Mouse (Mus musculus) neural tube, embryonic 15.5 days (tissue): ENCODE results near the gene 1700029P11Rik. TPM values are rescaled to one million over a fixed set of nuclear protein-coding genes. Genes with fewer than 3 reads are reported as not detected.

Source experiments
- ATAC-seq: fragments of 200-750 bp; cut with Nextera tagmentation; 2 replicates; pipeline ENCODE4 v1.8.0; 2017; ENCODE audit warnings: mild to moderate bottlenecking, moderate TSS enrichment, moderate library complexity; ENCODE audit not compliant: low FRiP score
- H3K27ac ChIP-seq: fragments of 300-500 bp; sonication (generic); replicated peaks from 2 replicates; pipeline ENCODE4 v1.5.1; 2015; ENCODE audit warnings: mild to moderate bottlenecking, inconsistent platforms
- H3K27me3 ChIP-seq: fragments of 300-500 bp; sonication (generic); replicated peaks from 2 replicates; pipeline ENCODE4 v1.6.1; 2015; ENCODE audit warnings: inconsistent platforms
- H3K36me3 ChIP-seq: fragments of 300-500 bp; sonication (generic); 2 replicates; pipeline ENCODE4 v1.6.1; 2015; ENCODE audit warnings: inconsistent platforms
- H3K4me1 ChIP-seq: fragments of 300-500 bp; sonication (generic); 2 replicates; pipeline ENCODE4 v1.6.1; 2015; ENCODE audit warnings: inconsistent platforms
- H3K4me2 ChIP-seq: fragments of 300-500 bp; sonication (generic); 2 replicates; pipeline ENCODE4 v1.6.1; 2015; ENCODE audit warnings: inconsistent platforms, mild to moderate bottlenecking, moderate library complexity
- H3K4me3 ChIP-seq: fragments of 300-500 bp; sonication (generic); replicated peaks from 2 replicates; pipeline ENCODE4 v1.5.1; 2015; ENCODE audit warnings: mild to moderate bottlenecking, inconsistent platforms
- H3K9ac ChIP-seq: fragments of 300-500 bp; sonication (generic); replicated peaks from 2 replicates; pipeline ENCODE4 v1.6.1; 2015; ENCODE audit warnings: mild to moderate bottlenecking, inconsistent platforms
- H3K9me3 ChIP-seq: fragments of 300-500 bp; sonication (generic); replicated peaks from 2 replicates; pipeline ENCODE4 v1.6.1; 2016; ENCODE audit warnings: inconsistent platforms
- WGBS: fragments of 180-500 bp; shearing (Covaris S2); methylation state at CpG from one replicate; pipeline ENCODE4 v1.1.7; 2015; ENCODE audit warnings: mixed read lengths; 5-methylcytosine and 5-hydroxymethylcytosine counted together
- polyA plus RNA-seq: library from polyadenylated mRNA; unstranded; fragments of >200 nt; fragmentation: Nextera tagmentation; extraction: Ambion mirVana; gene quantifications from 2 replicates; pipeline ENCODE4 v1.2.1, GENCODE M21; 2015

1700029P11Rik gene
- polyA plus RNA-seq, 1 experiment from 2014 or later: not detected

- Histone ChIP-seq H3K9ac (no peak overlapping the region), H3K9me3 (no peaks in the 10 kb centered on the region), H3K4me2 (no peak overlapping the region), H3K27ac (no peak overlapping the region), H3K4me3 (no peak overlapping the region), H3K36me3 (no peaks in the 10 kb centered on the region), H3K27me3 (no peaks in the 10 kb centered on the region), H3K4me1 (no peaks in the 10 kb centered on the region; the same call in 1 of the 2 replicates)
- no peak for ATAC-seq
- WGBS: 66% methylated on average over 1 of the region's 1 CpGs
These were observed 1.8 kb downstream of the 1700029P11Rik start for GRCm38 (mm10) chr15:81982173-81982572.

GRCm38 (mm10) chr15:81985267-81986161, 5.2 kb downstream of the 1700029P11Rik start:
- Histone ChIP-seq H3K36me3 (no peaks in the 10 kb centered on the region), H3K27me3 (no peaks in the 10 kb centered on the region), H3K4me3 (no peak overlapping the region), H3K4me1 (no peaks in the 10 kb centered on the region; the same call in 1 of the 2 replicates), H3K4me2 (no peak overlapping the region), H3K9ac (no peak overlapping the region), H3K9me3 (no peaks in the 10 kb centered on the region), H3K27ac (no peak overlapping the region)
- 57% methylated on average over 2 of the region's 2 CpGs for WGBS
- no peak for ATAC-seq

GRCm38 (mm10) chr15:81987646-81988045, 7.3 kb downstream of the 1700029P11Rik start, which contains the start of gene Xrcc6:
Xrcc6 (plus strand) TSS chr15:81987835.
- H3K36me3 ChIP-seq: no peaks in the 10 kb centered on the region
- no peaks in the 10 kb centered on the region; the same call in 1 of the 2 replicates for H3K4me1 ChIP-seq
- H3K9ac ChIP-seq: no peak within 1 kb of the TSS
- no peak within 1 kb of the TSS for H3K4me2 ChIP-seq
- H3K27ac ChIP-seq: no peak within 1 kb of the TSS
- no peaks in the 10 kb centered on the region for H3K27me3 ChIP-seq
- H3K9me3 ChIP-seq: no peaks in the 10 kb centered on the region
- H3K4me3 ChIP-seq: no peak within 1 kb of the TSS
- no peak for ATAC-seq
- WGBS: 92% methylated on average over 3 of the region's 3 CpGs

DNA sequence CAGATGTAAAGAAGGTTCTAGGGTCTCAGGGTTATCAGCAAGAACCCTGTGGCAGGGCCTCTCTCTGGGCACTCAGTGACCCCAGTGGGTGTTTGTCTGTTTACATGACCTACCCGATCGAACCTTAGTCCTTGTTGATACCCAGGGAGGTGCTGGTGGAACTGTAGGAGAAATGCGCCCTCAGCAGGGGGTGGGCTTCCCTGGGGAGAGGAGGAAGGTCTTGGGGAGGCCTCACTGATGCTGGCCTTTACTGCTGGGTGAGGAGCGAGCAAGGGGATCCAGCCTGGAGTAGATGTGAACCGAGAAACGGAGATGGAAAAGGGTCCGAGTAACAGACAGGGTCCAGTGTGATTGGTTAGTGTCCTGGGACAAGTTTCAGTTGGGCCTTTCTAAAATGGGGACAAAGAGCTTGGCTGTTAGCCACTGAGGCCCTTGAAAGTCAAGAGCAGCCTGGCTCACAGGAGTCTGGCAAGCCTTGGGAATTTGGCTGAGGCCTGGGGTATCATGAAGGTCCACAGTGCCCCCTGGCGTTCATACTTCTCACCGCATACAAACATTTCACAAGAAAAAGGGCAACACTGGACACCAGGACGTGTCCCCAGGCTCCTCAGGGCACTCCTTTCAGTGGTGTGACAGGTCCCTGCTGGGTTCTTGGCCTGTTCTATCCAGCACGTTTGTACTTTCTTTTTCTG, 9.2 kb downstream of the 1700029P11Rik start:
- Histone ChIP-seq H3K4me3 (no peak overlapping the region), H3K27me3 (no peaks in the 10 kb centered on the region), H3K9me3 (no peaks in the 10 kb centered on the region), H3K4me2 (no peak overlapping the region), H3K27ac (0 out of 2 replicates have a peak overlapping the region, but pooled peaks have one; percentile 41), H3K36me3 (peaks cover 18% of the 10 kb centered on the region), H3K4me1 (no peaks in the 10 kb centered on the region; the same call in 1 of the 2 replicates), H3K9ac (no peak overlapping the region)
- peak; percentile 68; the same call in 1 of the 2 replicates for ATAC-seq
- 46% methylated on average over 11 of the region's 11 CpGs for WGBS

DNA sequence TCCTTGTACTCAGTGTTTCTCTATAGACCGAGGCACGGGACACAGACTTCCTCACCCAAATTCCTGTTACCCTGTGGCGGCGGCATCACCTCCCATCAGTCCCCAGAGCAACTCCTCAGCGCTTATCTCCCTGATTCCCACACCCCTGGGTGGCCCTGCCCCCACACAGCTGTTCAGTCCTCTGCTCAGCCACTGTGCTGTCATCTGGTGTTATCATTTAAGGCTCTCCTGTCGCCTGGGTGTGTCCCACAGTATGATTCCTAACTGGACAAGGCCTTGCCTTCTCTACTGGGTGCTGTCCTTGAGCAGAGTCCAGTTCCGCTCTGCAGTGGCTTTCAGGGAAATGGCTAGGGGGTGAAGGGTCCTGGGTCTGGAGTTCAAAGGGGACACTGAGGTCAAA, 10.2 kb downstream of the 1700029P11Rik start:
- no peak for ATAC-seq
- Histone ChIP-seq H3K27ac (no peak overlapping the region), H3K4me2 (no peak overlapping the region), H3K9me3 (no peaks in the 10 kb centered on the region), H3K4me1 (no peaks in the 10 kb centered on the region; the same call in 1 of the 2 replicates), H3K9ac (no peak overlapping the region), H3K36me3 (peaks cover 26% of the 10 kb centered on the region), H3K27me3 (no peaks in the 10 kb centered on the region), H3K4me3 (no peak overlapping the region)
- 65% methylated on average over 7 of the region's 7 CpGs for WGBS

GRCm38 (mm10) chr15:81993992-81994391, 13.7 kb downstream of the 1700029P11Rik start:
- Histone ChIP-seq H3K4me1 (no peaks in the 10 kb centered on the region), H3K4me3 (no peak overlapping the region)
- 86% methylated on average over 6 of the region's 6 CpGs for WGBS

DNA sequence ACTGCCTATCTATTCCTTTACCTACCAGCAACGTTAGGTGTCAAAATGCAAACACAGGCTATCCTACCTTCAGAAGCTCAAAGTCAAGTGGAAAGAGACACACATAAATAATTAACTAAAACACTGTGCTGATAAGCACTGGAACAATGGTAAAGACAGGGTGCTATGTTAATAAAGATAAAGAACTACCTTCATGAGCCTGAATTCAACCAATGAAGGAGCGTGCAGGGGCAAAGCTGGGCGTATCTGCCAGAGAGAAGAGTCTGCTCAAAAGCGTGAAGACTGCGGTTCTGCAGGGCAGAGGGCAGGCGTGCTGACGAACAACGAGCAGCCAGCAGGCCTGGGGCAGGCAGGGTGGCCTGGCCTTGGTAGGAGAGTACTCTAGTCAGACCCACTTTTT, 23.9 kb downstream of the 1700029P11Rik start:
- no peaks in the 10 kb centered on the region for H3K27me3 ChIP-seq
- H3K27ac ChIP-seq: no peak overlapping the region
- no peaks in the 10 kb centered on the region for H3K9me3 ChIP-seq
- no peak for ATAC-seq
- H3K4me2 ChIP-seq: no peak overlapping the region
- peaks cover 34% of the 10 kb centered on the region for H3K36me3 ChIP-seq
- no peak overlapping the region for H3K4me3 ChIP-seq
- WGBS: 94% methylated on average over 8 of the region's 8 CpGs
- no peak overlapping the region for H3K9ac ChIP-seq
- H3K4me1 ChIP-seq: no peaks in the 10 kb centered on the region

More at GRCm38 (mm10) chr15:81993992-81994391, 13.7 kb downstream of the 1700029P11Rik start:
- H3K27ac ChIP-seq: no peak overlapping the region
- no peak overlapping the region for H3K9ac ChIP-seq
- no peaks in the 10 kb centered on the region for H3K9me3 ChIP-seq
- ATAC-seq: no peak
- H3K27me3 ChIP-seq: no peaks in the 10 kb centered on the region
- H3K36me3 ChIP-seq: peaks cover 59% of the 10 kb centered on the region
- no peak overlapping the region for H3K4me2 ChIP-seq

DNA sequence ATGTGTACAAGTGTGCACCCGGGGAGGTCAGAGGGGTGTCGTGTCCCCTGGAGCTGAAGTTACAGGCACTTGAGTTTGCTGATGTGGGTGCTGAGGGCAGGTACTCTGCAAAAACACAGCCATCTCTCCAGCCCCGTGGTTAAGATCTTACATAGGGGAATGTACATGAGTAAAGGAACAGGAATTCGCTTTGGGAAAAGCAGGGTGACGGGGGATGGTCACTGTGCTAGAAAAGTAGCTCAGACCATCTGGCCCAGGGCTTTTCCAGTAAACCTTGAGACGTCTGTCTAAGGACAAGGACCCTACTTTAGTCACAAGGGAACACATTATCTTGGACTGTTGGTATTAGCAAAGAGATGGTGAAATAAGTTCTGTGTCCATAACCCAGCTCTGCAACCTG, 31.6 kb downstream of the 1700029P11Rik start:
- 0 out of 2 replicates have a peak, but pooled peaks cover 3% of the 10 kb centered on the region for H3K36me3 ChIP-seq
- peaks cover 29% of the 10 kb centered on the region for H3K4me1 ChIP-seq
- no peak for ATAC-seq
- no peak overlapping the region for H3K4me3 ChIP-seq
- H3K4me2 ChIP-seq: no peak overlapping the region
- no peak overlapping the region for H3K9ac ChIP-seq
- H3K27ac ChIP-seq: no peak overlapping the region
- WGBS: 93% methylated on average over 6 of the region's 6 CpGs
- no peaks in the 10 kb centered on the region for H3K9me3 ChIP-seq
- no peaks in the 10 kb centered on the region for H3K27me3 ChIP-seq

DNA sequence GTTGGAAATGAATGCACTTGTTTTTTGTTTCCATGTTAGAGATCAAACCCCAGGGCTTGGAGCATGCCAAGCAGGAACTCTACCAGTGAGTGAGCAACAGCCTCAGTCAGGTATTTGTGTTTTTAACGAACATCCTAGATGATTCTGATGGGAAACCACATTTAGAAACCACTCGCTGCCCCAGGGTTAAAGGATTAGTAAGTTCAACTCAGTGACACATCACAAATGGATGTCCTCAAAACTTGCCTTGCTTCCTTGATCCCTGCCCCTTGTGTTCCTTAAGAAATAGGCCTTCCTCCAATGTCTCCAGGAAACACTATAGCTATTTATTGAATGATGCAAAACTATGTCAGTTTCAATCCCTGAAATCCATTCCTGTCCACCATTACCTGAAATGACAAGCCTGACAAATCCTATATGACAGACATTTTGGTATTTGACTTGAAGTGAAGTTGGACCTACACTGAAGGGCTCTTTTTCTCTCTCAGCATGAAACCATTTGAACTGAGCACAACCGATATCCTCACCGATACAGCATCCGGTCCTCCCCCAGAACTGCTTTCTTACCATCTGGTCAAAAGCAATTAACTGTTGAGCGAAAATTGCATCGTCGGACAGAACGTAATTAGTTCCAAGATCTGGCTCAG, 34.5 kb downstream of the 1700029P11Rik start:
- Histone ChIP-seq H3K36me3 (peaks cover 13% of the 10 kb centered on the region), H3K4me2 (peak overlapping the region; percentile 93), H3K4me1 (peaks cover 35% of the 10 kb centered on the region), H3K27me3 (no peaks in the 10 kb centered on the region), H3K9ac (peak overlapping the region; percentile 93), H3K27ac (peak overlapping the region; percentile 87), H3K9me3 (no peaks in the 10 kb centered on the region), H3K4me3 (peak overlapping the region; percentile 92)
- WGBS: 21% methylated on average over 9 of the region's 9 CpGs
- ATAC-seq: no peak

DNA sequence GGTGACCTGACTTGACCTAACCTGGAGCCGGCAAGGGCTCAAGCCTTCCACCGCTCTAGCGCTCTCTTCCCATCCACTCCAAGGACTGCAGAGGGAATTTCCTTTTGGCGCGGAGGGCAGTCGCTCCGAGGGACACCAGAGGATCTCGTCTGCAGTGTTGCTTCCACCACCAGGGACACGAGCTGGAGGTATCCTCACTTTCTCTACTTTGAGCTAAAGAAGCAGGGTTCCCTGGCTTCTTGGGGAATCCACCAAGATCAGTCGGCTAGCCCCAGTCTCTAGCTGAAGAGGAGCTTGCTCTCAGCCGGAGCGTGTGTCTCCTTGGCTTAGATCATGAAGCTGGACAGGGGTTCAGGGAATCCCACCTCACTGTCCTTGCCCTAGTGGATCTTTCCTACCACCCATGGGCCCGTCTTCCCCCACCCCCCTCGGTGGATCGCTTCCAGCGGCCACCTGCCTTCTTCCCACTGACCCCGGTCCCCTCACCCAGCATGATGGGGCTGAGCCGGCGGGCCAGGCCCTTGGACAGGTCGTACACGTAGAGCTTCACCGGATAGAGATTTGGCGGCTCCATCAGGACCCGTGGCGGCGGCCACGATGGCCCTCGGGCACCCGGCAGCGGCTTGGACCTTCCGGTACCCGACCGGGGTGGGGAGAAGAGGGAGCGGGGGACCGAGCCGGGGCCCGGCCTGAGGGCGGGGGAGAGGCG, 35.2 kb downstream of the 1700029P11Rik start:
- Histone ChIP-seq H3K9ac (peak overlapping the region; percentile 93), H3K4me2 (peak overlapping the region; percentile 93), H3K4me1 (peaks cover 35% of the 10 kb centered on the region), H3K36me3 (peaks cover 16% of the 10 kb centered on the region), H3K27ac (peak overlapping the region; percentile 87), H3K27me3 (no peaks in the 10 kb centered on the region), H3K9me3 (no peaks in the 10 kb centered on the region), H3K4me3 (peak overlapping the region; percentile 92)
- under 1% methylated on average over 38 of the region's 39 CpGs for WGBS
- ATAC-seq: peak; percentile 60
